Mouse (Mus musculus): ENCODE measurements at regions not wholly inside any gene's neighbourhood (a gene's known extent, or its start where the extent isn't known, plus 50 kb on each side); places are given as distances from the start of the nearest gene placed in this dataset.

DNA sequence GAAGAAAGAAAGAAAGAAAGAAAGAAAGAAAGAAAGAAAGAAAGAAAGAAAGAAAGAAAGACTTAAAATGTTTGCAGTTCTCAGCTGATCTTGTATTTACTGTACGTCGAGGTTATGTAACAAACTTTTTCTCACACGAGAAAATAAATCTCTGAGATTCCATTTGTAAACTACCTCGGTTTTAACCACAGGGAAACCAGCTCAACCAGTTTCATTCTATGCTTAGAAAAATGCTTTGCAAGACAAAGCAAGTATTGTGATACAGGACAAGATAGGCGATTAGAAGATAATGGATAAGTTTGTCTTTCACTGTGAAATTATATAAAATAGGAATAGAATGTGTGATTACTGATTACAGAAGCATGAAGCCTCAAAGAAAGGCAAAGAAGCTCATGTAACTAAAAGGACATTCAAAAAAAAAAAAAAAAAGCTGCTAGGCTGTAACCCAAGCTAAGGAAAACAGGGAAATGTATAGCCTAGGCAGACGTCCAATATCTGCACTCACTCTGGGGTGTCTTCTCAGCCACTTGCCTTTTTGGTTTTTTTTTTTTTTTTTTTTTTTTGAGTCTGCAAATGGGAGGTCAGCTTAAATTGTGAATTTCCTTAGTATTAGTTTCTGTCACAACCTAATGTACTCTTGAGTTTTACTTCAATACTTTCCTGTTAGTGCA, 368.3 kb downstream of the Efnb2 start:
- TF ChIP-seq CTCF (IDR thresholded peaks at IDR 0.05; ENCODE audit: low read depth, low read length) (no peak), POLR2AphosphoS5 (IDR thresholded peaks at IDR 0.05; ENCODE audit: insufficient replicate concordance, low read depth, low read length) (no peak)

Measured in G1E (cell line).